ENCODE assay signal across 8 mouse cellular contexts in the genomic region with DNA sequence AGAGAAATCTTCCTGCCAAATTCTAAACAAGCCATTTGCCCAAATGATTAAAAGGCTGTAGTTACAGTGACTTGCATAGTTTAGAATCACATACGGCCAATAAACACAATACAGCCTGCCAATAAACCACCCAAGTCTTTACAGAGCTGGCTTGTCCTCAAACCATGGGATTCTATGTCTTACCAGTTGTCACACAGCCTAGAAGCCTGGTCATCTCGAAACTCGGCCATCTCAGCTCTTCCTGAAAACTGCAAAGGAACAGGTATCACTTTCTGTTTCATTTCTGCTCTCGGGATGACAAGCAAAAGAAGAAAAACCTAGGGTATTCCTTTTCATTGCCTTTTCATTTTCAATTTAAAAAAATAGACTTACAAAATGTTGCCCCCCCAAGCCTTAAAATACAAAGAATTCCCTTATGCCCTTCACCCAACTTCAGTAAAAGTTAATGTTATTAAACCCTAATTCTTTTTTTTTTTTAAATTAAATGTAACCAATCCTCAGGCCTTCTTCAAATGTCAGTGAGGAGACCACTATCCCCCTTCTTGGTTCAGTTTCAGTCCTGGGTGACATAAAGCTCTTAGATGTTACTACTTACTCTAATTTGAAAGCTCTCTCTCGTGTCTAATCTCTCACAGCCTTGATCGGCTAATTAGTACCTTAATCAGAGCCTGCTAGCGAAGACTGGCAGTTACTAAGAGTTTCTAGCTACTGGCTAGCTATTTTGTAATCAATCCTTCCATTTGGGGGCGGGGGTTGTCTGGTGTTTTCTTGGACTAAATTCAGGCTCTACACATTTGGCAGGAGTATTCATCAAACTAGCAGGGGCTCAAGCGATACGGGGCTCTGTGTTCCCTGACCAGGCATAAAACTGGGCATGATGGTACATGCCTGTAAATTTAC. TPM values are rescaled to one million over a fixed set of nuclear protein-coding genes. Genes with fewer than 3 reads are reported as not detected.
DNase-seq lines count a peak whose midpoint lies in the region; ATAC-seq and TF ChIP-seq lines count a peak whose summit lies in the region.

No protein-coding gene starts in this region.

- H3K27me3 ChIP-seq in testis, adult 2 months (ENCODE audit: control insufficient read depth, insufficient read depth, low read length), result no peaks in the 10 kb centered on the region
- H3K27me3 ChIP-seq in limb, embryonic 12.5 days, result peaks cover 8% of the 10 kb centered on the region
- no peaks in the 10 kb centered on the region for H3K27me3 ChIP-seq in neural tube, embryonic 15.5 days (replicated peaks)

- WGBS in limb, embryonic 12.5 days, result 46% methylated on average over 10 of the region's 10 CpGs
- WGBS in neural tube, embryonic 15.5 days, result 40% methylated on average over 10 of the region's 10 CpGs

- H3K36me3 ChIP-seq in testis, adult 2 months (ENCODE audit: control insufficient read depth, insufficient read depth, low read length), result peaks cover 6% of the 10 kb centered on the region
- H3K36me3 ChIP-seq in limb, embryonic 12.5 days, result peaks cover 41% of the 10 kb centered on the region
- H3K36me3 ChIP-seq in neural tube, embryonic 15.5 days, result peaks cover 33% of the 10 kb centered on the region

- peaks cover 10% of the 10 kb centered on the region for H3K9me3 ChIP-seq in limb, embryonic 12.5 days
- no peaks in the 10 kb centered on the region for H3K9me3 ChIP-seq in neural tube, embryonic 15.5 days (replicated peaks)

- no peak for TF ChIP-seq POLR2A in testis, adult 2 months (IDR thresholded peaks at IDR 0.05; ENCODE audit: control insufficient read depth, low read depth, low read length)

- no peak for ATAC-seq in limb, embryonic 12.5 days (ENCODE audit: insufficient number of reproducible peaks, insufficient read depth, low FRiP score, low TSS enrichment, low read depth)
- ATAC-seq in neural tube, embryonic 15.5 days (ENCODE audit: low FRiP score), result no peak
- no peak for ATAC-seq in inflammation-experienced regulatory T-cells, adult 6 months

- peaks cover 13% of the 10 kb centered on the region for H3K4me1 ChIP-seq in testis, adult 2 months (ENCODE audit: control insufficient read depth, insufficient read depth, low read length)
- H3K4me1 ChIP-seq in limb, embryonic 12.5 days (replicated peaks), result peaks cover 11% of the 10 kb centered on the region
- peaks cover 35% of the 10 kb centered on the region for H3K4me1 ChIP-seq in neural tube, embryonic 15.5 days

- no peak for TF ChIP-seq CTCF in testis, adult 2 months (IDR thresholded peaks at IDR 0.05; ENCODE audit: control insufficient read depth, insufficient read depth, insufficient replicate concordance, low read depth, low read length)

- H3K4me3 ChIP-seq in testis, adult 2 months (ENCODE audit: control insufficient read depth, low read depth, low read length), result peak overlapping the region; percentile 97
- peak overlapping the region; percentile 82 for H3K4me3 ChIP-seq in limb, embryonic 12.5 days (replicated peaks)
- peak overlapping the region; percentile 67 for H3K4me3 ChIP-seq in neural tube, embryonic 15.5 days (replicated peaks)

- 0 out of 2 replicates have a peak overlapping the region, but pooled peaks have one; percentile 27 for H3K9ac ChIP-seq in limb, embryonic 12.5 days (replicated peaks)
- peak overlapping the region; percentile 83 for H3K9ac ChIP-seq in neural tube, embryonic 15.5 days (replicated peaks)

- peak; percentile 28 for DNase-seq in adrenal gland, adult 2 months
- no peak for DNase-seq in adrenal gland, adult 18-20 months (ENCODE audit: low spot score in 2 of 2)
- no peak for DNase-seq in testis, postnatal 14 days (ENCODE audit: low spot score)
- no peak for DNase-seq in spleen, adult 18-20 months

- H3K27ac ChIP-seq in testis, adult 2 months (ENCODE audit: control insufficient read depth, insufficient read depth, low read depth, low read length), result peak overlapping the region; percentile 99
- H3K27ac ChIP-seq in limb, embryonic 12.5 days, result no peak overlapping the region
- peak overlapping the region; percentile 83 for H3K27ac ChIP-seq in neural tube, embryonic 15.5 days (replicated peaks)

- peak overlapping the region; percentile 78 for H3K4me2 ChIP-seq in limb, embryonic 12.5 days
- peak overlapping the region; percentile 69 for H3K4me2 ChIP-seq in neural tube, embryonic 15.5 days

RNA-seq across cellular contexts. Expression of a gene that starts 1.3 kb away (rescaled TPM):
- 10 to 100 TPM; 28.7 to 44.5 TPM for total RNA-seq in adrenal gland, adult 2 months (2021)
- polyA plus RNA-seq in adrenal gland, adult 2 months (2012; rRNA removed), result 34.7 and 36.8 TPM in 2 replicates
- total RNA-seq in adrenal gland, adult 18-20 months (2021), result 10 to 100 TPM; 41.6 to 49.4 TPM
- 334 and 348 TPM in 2 replicates for polyA plus RNA-seq in testis, adult 2 months (2012; rRNA removed)
- 75.1 and 75.5 TPM in 2 replicates for polyA plus RNA-seq in limb, embryonic 12.5 days (2016; fragmentation: Nextera tagmentation; extraction: Ambion mirVana)
- polyA plus RNA-seq in neural tube, embryonic 15.5 days (2015; fragmentation: Nextera tagmentation; extraction: Ambion mirVana), result 115 and 117 TPM in 2 replicates
- polyA plus RNA-seq in inflammation-experienced regulatory T-cells, adult 6 months (2017; shearing (Covaris generic)), result 10 to 100 TPM; 31.6 to 50.8 (median 39.1) TPM

RNA-seq across cellular contexts. Expression of a gene that starts 13.6 kb away (rescaled TPM):
- total RNA-seq in adrenal gland, adult 2 months (2021), result 10 to 100 TPM; 33.9 to 40.8 TPM
- polyA plus RNA-seq in adrenal gland, adult 2 months (2012; rRNA removed), result 5.8 and 9.6 TPM in 2 replicates
- 10 to 100 TPM; 38.8 to 40.4 TPM for total RNA-seq in adrenal gland, adult 18-20 months (2021)
- polyA plus RNA-seq in testis, adult 2 months (2012; rRNA removed), result 26.4 and 27.7 TPM in 2 replicates
- 41.2 and 41.9 TPM in 2 replicates for polyA plus RNA-seq in limb, embryonic 12.5 days (2016; fragmentation: Nextera tagmentation; extraction: Ambion mirVana)
- polyA plus RNA-seq in neural tube, embryonic 15.5 days (2015; fragmentation: Nextera tagmentation; extraction: Ambion mirVana), result 56.6 and 59.4 TPM in 2 replicates
- polyA plus RNA-seq in inflammation-experienced regulatory T-cells, adult 6 months (2017; shearing (Covaris generic)), result 10 to 100 TPM; 26.1 to 40.4 (median 35.0) TPM
